Mouse (Mus musculus) v-Abl transformed pro-B cells (cell line): ENCODE results near the gene Wdr53.
"Not testable (repeated sequence)": the region's sequence is repeated elsewhere in the genome, so short reads cannot be mapped to it uniquely, and the experiment has no call there.

Source experiments
- in situ Hi-C, 2 experiments: fragments of 400-800 bp; cut with MboI; formaldehyde crosslinking; loops; one replicate each; pipeline ENCODE4 v1.15.1; 2025; ENCODE audit not compliant: unreplicated experiment in 2 of 2

Wdr53 gene

DNA sequence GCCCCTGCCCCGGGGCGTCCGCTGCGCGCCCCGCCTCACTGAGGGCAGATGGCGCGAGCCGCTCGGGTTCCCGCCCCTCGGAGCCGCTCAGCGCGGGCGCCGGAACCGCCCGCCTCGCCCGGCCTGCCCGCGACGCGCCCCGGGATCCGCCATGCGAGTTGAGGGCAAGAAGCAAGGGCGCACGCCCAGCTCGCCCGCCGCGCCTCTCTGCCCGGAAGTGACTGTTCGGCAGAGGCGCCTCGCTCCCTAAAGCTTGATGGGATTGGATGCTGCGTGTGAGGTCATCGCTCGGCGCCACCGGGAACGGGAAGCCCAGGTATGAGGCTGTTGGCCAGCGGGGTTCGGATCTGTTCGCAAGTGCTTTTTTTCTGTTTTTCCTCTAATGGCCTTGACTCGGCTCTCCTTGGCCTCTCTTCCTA, at the start of gene Wdr53, which contains the start of gene Fbxo45:
Gene Wdr53, plus strand, starts transcription at position 276 of the 419 bp plus-strand sequence.
Gene Fbxo45, minus strand, starts transcription at position 207 of the 419 bp plus-strand sequence.
- in situ Hi-C loops = loop anchor here (5.0 kb wide), 1 partner anchor 300 kb away; the partner anchor contains the start of genes 0610012G03Rik (in 2 of the 2) and Ncbp2 (in 2 of the 2)

GRCm38 (mm10) chr16:32200256-32201003, 46.6 kb upstream of the Wdr53 start:
- in situ Hi-C loops = loop anchor here (5.0 kb wide), 4 partner anchors 38 to 83 kb away; no protein-coding TSS in a partner anchor

DNA sequence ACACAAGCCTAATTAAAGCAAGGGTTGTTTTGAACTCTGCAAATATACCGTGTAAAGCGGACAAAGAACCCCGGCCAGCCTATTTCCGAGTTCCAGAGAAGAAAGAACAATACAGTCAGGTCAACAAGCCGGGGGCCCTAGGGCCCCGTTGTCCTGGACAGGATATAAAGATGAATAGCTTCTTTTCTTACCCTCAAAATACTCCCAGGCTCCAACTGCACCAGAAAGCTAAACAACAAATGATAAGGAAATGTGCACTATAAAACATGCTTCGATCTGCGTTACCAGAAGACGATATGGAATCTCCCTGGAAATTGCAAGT, 46.1 kb upstream of the Wdr53 start:
- in situ Hi-C loops = loop anchor here (5.0 kb wide), 4 partner anchors 39 to 84 kb away; no protein-coding TSS in a partner anchor

DNA sequence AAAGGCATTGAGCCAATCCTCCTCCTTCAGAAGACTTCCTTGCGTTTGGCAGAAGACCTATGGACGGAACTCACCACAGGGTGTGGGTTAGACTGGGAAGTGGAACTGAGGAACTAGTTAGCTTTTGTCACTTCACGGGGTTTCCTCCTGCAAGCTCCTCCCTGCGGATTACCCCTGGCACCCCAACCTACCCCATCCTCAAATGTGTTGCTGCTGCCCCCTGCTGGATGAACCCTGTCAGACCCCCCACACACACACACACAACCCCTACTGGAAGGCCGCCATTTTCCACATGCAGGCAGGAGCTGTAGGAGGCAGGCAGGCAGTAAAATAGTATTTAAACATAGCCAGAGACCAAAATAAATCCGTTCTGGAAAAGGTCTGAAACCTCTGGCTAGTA, 44.3 kb upstream of the Wdr53 start:
- in situ Hi-C loops = loop anchor here (5.0 kb wide), 4 partner anchors 40 to 85 kb away; no protein-coding TSS in a partner anchor

DNA sequence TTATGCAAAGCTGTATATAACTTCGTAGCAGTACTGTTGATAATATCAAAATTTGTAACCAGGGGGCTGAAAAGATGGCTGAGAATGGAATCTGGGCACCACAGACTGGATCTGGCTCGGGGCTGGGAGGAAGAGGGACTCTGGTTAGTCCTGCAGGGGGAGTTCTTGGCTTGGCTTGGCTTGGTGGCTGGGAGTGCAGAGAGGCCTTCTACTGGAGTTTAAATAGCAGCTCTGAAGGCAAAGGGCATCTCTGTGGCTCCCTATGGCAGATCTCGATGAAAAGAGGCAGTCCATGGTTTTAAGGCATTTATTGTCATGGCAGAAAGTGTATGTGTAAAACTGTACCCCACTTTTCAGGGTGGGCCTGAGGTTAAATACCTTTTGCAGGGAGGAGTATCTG, 42.1 kb upstream of the Wdr53 start:
- in situ Hi-C loops = loop anchor here (5.0 kb wide), 4 partner anchors 43 to 88 kb away; no protein-coding TSS in a partner anchor

DNA sequence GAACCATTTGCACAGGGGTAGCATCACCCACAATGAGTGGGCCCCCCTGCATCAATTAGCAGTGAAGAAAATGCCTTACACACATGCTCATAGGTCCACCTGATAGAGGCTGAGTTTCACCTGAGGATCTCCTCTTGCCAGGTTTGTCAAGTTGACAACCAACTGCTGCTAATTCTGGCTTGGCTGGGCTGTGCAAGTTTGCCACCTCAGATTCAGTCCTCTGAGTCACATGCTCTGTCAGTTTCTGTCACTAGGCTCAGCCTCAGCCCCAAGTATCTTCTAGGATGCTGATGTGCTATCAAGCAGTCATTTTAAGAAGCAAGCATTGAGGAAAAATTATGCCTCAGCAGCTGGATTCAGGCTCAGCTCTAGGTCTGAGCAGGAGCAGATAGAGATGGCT, 32.9 kb upstream of the Wdr53 start:
- in situ Hi-C loops = no loop called here

GRCm38 (mm10) chr16:32214804-32215576, 32.0 kb upstream of the Wdr53 start:
- in situ Hi-C loops = no loop called here

- in situ Hi-C loops = no loop called here
These were observed 25.2 kb upstream of the Wdr53 start for GRCm38 (mm10) chr16:32221803-32222202.

DNA sequence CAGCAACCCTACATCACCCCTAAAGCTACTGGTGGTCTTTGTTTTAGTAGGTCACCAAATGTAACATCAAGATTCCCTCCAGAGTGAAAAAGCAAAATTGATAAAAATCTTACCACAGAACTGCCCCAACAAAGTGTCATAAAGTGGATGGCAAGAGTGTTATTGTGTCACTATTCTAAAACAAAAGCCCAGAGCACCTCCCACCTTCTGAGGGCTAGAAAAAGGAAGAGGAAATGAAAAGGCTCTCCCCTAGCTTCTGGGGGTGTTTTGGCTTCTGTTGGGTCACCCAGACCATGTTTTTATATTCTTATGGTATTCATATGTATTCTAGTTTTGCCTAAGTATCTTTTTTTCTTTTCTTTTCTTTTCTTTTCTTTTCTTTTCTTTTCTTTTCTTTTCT, 24.6 kb upstream of the Wdr53 start:
- in situ Hi-C loops = no loop called here

GRCm38 (mm10) chr16:32232050-32232449, 15.0 kb upstream of the Wdr53 start:
- in situ Hi-C loops = not testable (repeated sequence)

GRCm38 (mm10) chr16:32237930-32238680, 8.9 kb upstream of the Wdr53 start:
- in situ Hi-C loops = no loop called here

DNA sequence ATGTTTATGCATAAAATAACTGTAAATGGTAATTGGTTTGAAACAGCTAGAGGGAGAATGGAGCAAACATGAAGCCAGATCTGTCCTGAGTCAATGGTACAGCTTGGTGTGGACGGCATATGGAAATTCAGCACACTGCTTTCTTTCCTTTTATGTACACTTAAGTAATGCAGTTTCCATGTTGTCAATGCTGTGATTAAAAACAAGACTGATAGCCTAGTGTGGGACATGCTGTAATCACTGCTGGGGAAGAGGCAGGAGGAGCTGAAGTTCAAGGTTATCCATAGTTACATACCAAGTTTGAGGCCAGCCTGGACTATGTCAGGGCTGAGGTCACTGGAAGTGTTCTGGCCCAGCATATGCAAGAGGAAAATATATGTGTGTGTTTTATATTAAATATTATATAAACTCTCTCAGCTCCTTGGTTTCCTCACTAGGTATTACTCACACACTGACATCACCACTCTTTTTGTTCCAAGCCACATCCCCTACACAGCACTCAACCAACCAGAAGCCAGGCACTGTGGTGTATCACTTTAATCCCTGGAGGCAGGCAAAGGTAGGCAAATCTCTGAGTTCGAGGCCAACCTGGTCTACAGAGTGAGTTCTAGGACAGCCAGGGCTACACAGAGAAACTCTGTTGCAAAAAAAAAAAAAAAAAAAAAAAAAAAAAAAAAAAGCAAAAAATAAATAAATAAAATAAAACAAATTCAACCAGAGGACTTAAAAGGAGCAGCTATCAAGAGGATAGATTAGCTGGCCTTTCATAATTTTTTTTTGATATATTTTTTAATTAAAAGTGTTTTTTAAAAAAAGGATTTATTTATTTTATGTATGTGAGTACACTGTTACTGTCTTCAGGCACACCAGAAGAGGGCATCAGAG, 7.4 kb upstream of the Wdr53 start:
- in situ Hi-C loops = no loop called here

- in situ Hi-C loops = no loop called here
These were observed 3.1 kb upstream of the Wdr53 start for GRCm38 (mm10) chr16:32243901-32244300.

GRCm38 (mm10) chr16:32246351-32246791, 656 bp upstream of the Wdr53 start:
- in situ Hi-C loops = loop anchor here (5.0 kb wide), 1 partner anchor 299 kb away; the partner anchor contains the start of genes 0610012G03Rik (in 2 of the 2) and Ncbp2 (in 2 of the 2)

DNA sequence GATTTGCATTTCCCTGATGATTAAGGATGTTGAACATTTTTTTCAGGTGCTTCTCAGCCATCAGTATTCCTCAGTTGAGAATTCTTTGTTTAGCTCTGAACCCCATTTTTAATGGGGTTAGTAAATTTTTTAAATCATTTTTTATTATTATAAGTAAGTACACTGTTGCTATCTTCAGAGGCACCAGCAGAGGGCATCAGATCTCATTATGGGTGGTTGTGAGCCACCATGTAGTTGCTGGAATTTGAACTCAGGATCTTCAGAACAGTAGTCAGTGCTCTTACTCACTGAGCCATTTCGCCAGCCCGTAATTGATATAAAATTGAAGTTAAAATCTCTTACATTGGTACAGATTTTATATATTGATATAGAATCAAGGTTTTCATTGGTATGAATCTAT, 17.2 kb downstream of the Wdr53 start:
- in situ Hi-C loops = loop anchor here in 1 of 2 experiments (10.0 kb wide), 1 partner anchor 111 kb away; no protein-coding TSS in a partner anchor

DNA sequence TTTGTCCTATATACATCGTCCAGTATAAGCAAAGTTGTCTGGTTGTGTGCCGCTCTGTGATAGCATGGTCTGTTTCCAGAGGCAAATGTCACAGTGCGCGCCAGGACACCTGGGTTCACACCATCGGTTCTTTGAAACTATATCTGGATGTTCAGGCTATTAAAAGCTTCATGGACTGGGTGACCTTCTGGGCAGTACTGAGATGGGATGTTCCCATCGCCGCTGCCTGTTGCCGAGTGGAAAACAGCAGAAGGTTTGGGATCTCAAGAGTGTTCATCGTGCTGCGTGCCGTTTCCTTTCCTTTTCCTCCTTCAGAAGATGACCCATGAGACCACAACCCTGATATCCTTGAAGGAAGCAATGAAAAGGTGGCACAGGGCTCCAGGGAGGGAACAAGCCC, 24.3 kb downstream of the Wdr53 start, which contains the start of gene Smco1:
Gene Smco1, plus strand, starts transcription at position 178 of the 400 bp plus-strand sequence.
- in situ Hi-C loops = no loop called here

GRCm38 (mm10) chr16:32273338-32273737, 26.3 kb downstream of the Wdr53 start:
- in situ Hi-C loops = no loop called here

DNA sequence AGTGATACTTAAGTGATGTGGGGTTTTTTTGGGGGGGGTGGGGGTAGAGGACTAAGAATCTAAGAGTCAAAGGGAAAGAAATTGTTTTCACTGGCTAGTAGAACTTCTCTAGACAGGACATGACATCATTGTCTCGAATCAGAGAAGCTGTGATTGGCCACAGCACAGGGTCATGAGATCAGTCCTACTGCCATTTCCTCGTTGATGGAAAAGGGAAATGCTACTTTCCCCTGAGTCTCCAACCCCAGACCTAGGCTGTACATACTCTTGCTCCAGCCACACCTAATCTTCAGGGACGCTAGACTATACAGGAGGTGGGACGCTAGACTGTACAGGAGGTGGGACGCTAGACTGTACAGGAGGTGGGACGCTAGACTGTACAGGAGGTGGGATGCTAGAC, 28.0 kb downstream of the Wdr53 start:
- in situ Hi-C loops = no loop called here

DNA sequence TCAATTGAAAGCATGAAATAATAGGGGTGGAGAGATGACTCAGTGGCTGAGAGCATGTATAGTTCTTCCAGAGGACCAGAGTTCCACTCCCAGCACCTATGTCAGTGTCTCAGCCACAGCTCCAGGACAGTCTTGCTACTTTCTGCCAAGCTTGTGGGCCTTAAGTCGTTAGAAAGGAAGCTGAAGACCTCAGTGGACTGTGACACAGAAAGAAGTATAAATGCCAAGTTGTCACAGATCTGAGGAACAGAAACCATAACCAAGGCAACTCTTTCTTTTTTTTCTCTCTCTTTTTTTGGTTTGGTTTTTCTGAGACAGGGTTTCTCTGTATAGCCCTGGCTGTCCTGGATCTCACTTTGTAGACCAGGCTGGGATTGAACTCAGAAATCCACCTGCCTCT, 28.8 kb downstream of the Wdr53 start:
- in situ Hi-C loops = no loop called here
